Mouse (Mus musculus): ENCODE measurements at regions not wholly inside any gene's neighbourhood (a gene's known extent, or its start where the extent isn't known, plus 50 kb on each side); places are given as distances from the start of the nearest gene placed in this dataset.
A peak's percentile ranks its signal among the peaks of the same experiment; 100 is the strongest.

- H3K9me3 ChIP-seq (replicated peaks), result no peaks in the 10 kb centered on the region
- H3K4me3 ChIP-seq (replicated peaks), result no peak overlapping the region
- H3K4me2 ChIP-seq (replicated peaks), result no peak overlapping the region
- no peak overlapping the region for H3K9ac ChIP-seq
- H3K36me3 ChIP-seq, result no peaks in the 10 kb centered on the region
- no peak for ATAC-seq (ENCODE audit: insufficient number of reproducible peaks, low FRiP score, low TSS enrichment, low read depth)
- no peaks in the 10 kb centered on the region for H3K27me3 ChIP-seq
- WGBS, result 36% methylated on average over 4 of the region's 4 CpGs
- H3K4me1 ChIP-seq, result peaks cover 10% of the 10 kb centered on the region
- H3K27ac ChIP-seq (replicated peaks), result no peak overlapping the region
These were observed 55.4 kb downstream of the Ppp1r3c start for GRCm38 (mm10) chr19:36681056-36681455.

- no peak overlapping the region for H3K4me2 ChIP-seq (replicated peaks)
- H3K9ac ChIP-seq, result no peak overlapping the region
- H3K4me1 ChIP-seq, result peaks cover 10% of the 10 kb centered on the region
- ATAC-seq (ENCODE audit: insufficient number of reproducible peaks, low FRiP score, low TSS enrichment, low read depth), result no peak
- H3K36me3 ChIP-seq, result no peaks in the 10 kb centered on the region
- no peaks in the 10 kb centered on the region for H3K9me3 ChIP-seq (replicated peaks)
- 48% methylated on average over 2 of the region's 2 CpGs for WGBS
- no peak overlapping the region for H3K27ac ChIP-seq (replicated peaks)
- no peaks in the 10 kb centered on the region for H3K27me3 ChIP-seq
- H3K4me3 ChIP-seq (replicated peaks), result no peak overlapping the region
These were observed 56.1 kb downstream of the Ppp1r3c start for GRCm38 (mm10) chr19:36680322-36680721.

GRCm38 (mm10) chr19:36679028-36679820 lies 57.2 kb downstream of the Ppp1r3c start:
- no peak overlapping the region for H3K4me2 ChIP-seq (replicated peaks)
- no peaks in the 10 kb centered on the region for H3K27me3 ChIP-seq
- no peaks in the 10 kb centered on the region for H3K36me3 ChIP-seq
- H3K9me3 ChIP-seq (replicated peaks), result no peaks in the 10 kb centered on the region
- no peak overlapping the region for H3K9ac ChIP-seq
- ATAC-seq (ENCODE audit: insufficient number of reproducible peaks, low FRiP score, low TSS enrichment, low read depth), result peak; percentile 52; the same call in 1 of the 2 replicates
- H3K4me1 ChIP-seq, result peaks cover 10% of the 10 kb centered on the region
- peak overlapping the region; percentile 48; the same call in 1 of the 2 replicates for H3K27ac ChIP-seq (replicated peaks)
- 24% methylated on average over 4 of the region's 4 CpGs for WGBS
- H3K4me3 ChIP-seq (replicated peaks), result no peak overlapping the region

DNA sequence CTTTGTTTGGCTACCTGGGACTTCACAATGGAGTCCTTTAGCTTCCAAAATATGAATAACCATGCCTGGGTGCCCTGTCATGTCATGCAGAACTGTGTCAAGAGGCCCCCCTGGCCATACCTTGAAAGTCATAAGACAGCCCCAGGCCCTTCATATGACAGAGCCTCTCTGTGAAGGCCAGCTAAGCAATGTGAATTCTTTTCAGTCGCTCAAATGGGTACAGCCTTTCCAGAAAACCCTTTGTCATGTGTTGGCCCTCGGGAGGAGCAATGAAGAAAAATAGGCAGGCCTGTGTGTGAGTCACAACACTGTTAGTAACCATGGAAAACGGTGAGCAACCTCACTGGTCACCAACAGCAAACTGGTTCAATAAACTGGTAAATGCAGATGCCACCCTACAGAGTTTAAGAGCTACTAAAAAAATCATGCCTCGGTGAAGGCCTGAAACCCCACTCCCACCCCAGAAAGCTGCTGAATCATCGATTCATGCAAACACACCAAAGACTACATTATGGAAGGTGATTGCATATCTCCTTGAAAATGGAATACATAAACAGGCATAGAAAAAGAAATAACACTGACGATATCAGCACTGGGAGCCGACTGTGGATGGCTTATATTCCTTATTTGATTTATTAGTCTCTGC lies 57.9 kb downstream of the Ppp1r3c start:
- Histone ChIP-seq H3K4me3 (replicated peaks) (no peak overlapping the region), H3K27me3 (no peaks in the 10 kb centered on the region), H3K36me3 (no peaks in the 10 kb centered on the region), H3K27ac (replicated peaks) (peak overlapping the region; percentile 48; the same call in 1 of the 2 replicates), H3K9ac (no peak overlapping the region), H3K9me3 (replicated peaks) (no peaks in the 10 kb centered on the region), H3K4me2 (replicated peaks) (no peak overlapping the region), H3K4me1 (peaks cover 10% of the 10 kb centered on the region)
- no peak for ATAC-seq (ENCODE audit: insufficient number of reproducible peaks, low FRiP score, low TSS enrichment, low read depth)
- 67% methylated on average over 7 of the region's 7 CpGs for WGBS

GRCm38 (mm10) chr19:36677101-36678081 lies 59.1 kb downstream of the Ppp1r3c start:
- Histone ChIP-seq H3K4me2 (replicated peaks) (no peak overlapping the region), H3K4me1 (peaks cover 10% of the 10 kb centered on the region), H3K9me3 (replicated peaks) (no peaks in the 10 kb centered on the region), H3K27me3 (no peaks in the 10 kb centered on the region), H3K27ac (replicated peaks) (no peak overlapping the region), H3K4me3 (replicated peaks) (no peak overlapping the region), H3K9ac (no peak overlapping the region), H3K36me3 (no peaks in the 10 kb centered on the region)
- no peak for ATAC-seq (ENCODE audit: insufficient number of reproducible peaks, low FRiP score, low TSS enrichment, low read depth)
- WGBS, result 78% methylated on average over 18 of the region's 18 CpGs

DNA sequence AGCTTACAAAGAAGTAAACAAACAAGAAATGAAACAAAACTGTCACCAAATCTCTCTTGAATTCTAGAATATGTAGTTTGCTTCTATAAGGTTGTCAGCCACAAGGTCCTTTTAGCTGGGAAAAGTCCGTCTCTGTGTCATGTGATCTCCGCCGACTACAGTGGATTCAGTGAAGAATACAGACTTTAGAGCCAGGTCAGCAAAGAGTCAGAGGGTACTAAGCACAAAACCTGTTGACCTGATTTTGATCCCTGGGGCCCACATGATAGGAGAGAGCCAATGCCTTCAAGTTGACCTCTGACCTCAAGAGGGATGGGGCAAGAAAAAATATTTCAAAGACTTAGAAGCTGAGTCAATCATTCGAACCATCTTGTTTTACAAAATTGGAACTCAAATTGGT lies 61.5 kb downstream of the Ppp1r3c start:
- Histone ChIP-seq H3K9me3 (replicated peaks) (no peaks in the 10 kb centered on the region), H3K27ac (replicated peaks) (no peak overlapping the region), H3K27me3 (no peaks in the 10 kb centered on the region), H3K4me2 (replicated peaks) (no peak overlapping the region), H3K4me3 (replicated peaks) (no peak overlapping the region), H3K4me1 (peaks cover 7% of the 10 kb centered on the region), H3K9ac (no peak overlapping the region), H3K36me3 (no peaks in the 10 kb centered on the region)
- 61% methylated on average over 4 of the region's 4 CpGs for WGBS
- no peak for ATAC-seq (ENCODE audit: insufficient number of reproducible peaks, low FRiP score, low TSS enrichment, low read depth)

- Histone ChIP-seq H3K9me3 (replicated peaks) (no peaks in the 10 kb centered on the region), H3K9ac (no peak overlapping the region), H3K36me3 (no peaks in the 10 kb centered on the region), H3K27me3 (no peaks in the 10 kb centered on the region), H3K4me2 (replicated peaks) (no peak overlapping the region), H3K4me1 (no peaks in the 10 kb centered on the region), H3K4me3 (replicated peaks) (no peak overlapping the region), H3K27ac (replicated peaks) (no peak overlapping the region)
- 68% methylated on average over 7 of the region's 7 CpGs for WGBS
- no peak for ATAC-seq (ENCODE audit: insufficient number of reproducible peaks, low FRiP score, low TSS enrichment, low read depth)
These were observed 65.6 kb downstream of the Ppp1r3c start for GRCm38 (mm10) chr19:36670813-36671212.

Data from embryonic facial prominence, embryonic 15.5 days (tissue).